Mouse (Mus musculus): ENCODE results near the gene Astn1. TPM values are rescaled to one million over a fixed set of nuclear protein-coding genes. Genes with fewer than 3 reads are reported as not detected.

The Astn1 gene
- polyA plus RNA-seq, 1 experiment from 2014 or later: 38.4 TPM

DNA sequence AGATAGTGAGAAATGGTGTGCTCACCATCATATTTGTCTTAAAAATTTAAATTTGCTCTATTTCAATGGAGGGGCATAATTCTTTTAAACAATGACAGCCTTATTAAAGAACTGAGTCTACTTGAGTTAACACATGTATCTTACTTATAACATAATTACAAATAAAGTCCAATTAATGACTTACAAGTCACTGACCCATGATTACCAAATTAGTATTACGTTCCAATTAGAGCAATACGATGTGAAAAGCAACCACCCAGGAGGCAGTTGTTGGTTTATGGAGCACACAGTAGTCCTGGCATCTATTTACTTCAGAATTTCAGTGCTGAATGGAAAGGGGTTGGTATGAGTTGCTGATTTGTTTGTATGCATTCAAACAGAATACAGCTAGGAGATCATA lies 237.4 kb downstream of the Astn1 start:
- H3K27me3 ChIP-seq (replicated peaks; ENCODE audit: control insufficient read depth, insufficient read depth, low read length): no peaks in the 10 kb centered on the region
- H3K9me3 ChIP-seq (replicated peaks; ENCODE audit: control insufficient read depth, low read length): no peaks in the 10 kb centered on the region
- no peak overlapping the region for H3K27ac ChIP-seq (ENCODE audit: low read depth, low read length)
- H3K4me3 ChIP-seq (ENCODE audit: low read depth, low read length): no peak overlapping the region
- peaks cover 9% of the 10 kb centered on the region for H3K36me3 ChIP-seq (ENCODE audit: control insufficient read depth, insufficient read depth, low read length)
- ATAC-seq (no peak), DNase-seq (ENCODE audit: low spot score) (no peak)
- WGBS: 43% methylated on average over 2 of the region's 2 CpGs
- H3K9ac ChIP-seq (ENCODE audit: low read length): no peak overlapping the region
- no peaks in the 10 kb centered on the region for H3K4me1 ChIP-seq (ENCODE audit: control insufficient read depth, insufficient read depth, low read length)
- no peak overlapping the region for H3K4me2 ChIP-seq (ENCODE audit: low read length)

DNA sequence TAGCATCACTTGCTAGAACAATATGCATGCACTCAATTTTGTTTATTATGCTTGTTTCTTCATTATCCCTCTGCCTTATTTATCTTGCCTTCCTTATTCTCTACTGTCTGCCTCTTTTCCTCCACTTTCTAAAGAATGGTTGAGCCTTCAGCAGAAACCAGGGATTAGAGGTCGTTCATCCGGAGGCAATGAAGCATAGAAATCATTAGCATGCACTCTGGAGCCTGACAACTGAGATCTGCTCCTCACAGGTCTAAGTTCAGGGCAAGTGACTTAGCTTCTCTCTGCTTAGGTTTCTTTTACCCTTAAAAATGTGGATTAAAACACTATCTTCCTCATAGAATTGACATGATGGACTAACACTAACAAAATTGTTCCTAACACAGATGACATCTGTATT lies 241.0 kb downstream of the Astn1 start:
- no peak overlapping the region for H3K9ac ChIP-seq (ENCODE audit: low read length)
- H3K4me2 ChIP-seq (ENCODE audit: low read length): no peak overlapping the region
- no peak overlapping the region for H3K4me3 ChIP-seq (ENCODE audit: low read depth, low read length)
- 11% methylated on average over 2 of the region's 2 CpGs for WGBS
- H3K27me3 ChIP-seq (replicated peaks; ENCODE audit: control insufficient read depth, insufficient read depth, low read length): no peaks in the 10 kb centered on the region
- H3K27ac ChIP-seq (ENCODE audit: low read depth, low read length): no peak overlapping the region
- H3K36me3 ChIP-seq (ENCODE audit: control insufficient read depth, insufficient read depth, low read length): peaks cover 26% of the 10 kb centered on the region
- H3K4me1 ChIP-seq (ENCODE audit: control insufficient read depth, insufficient read depth, low read length): no peaks in the 10 kb centered on the region
- ATAC-seq (no peak), DNase-seq (ENCODE audit: low spot score) (no peak)
- H3K9me3 ChIP-seq (replicated peaks; ENCODE audit: control insufficient read depth, low read length): no peaks in the 10 kb centered on the region

GRCm38 (mm10) chr1:158604149-158604548 lies 242.1 kb downstream of the Astn1 start:
- Histone ChIP-seq H3K4me1 (ENCODE audit: control insufficient read depth, insufficient read depth, low read length) (no peaks in the 10 kb centered on the region), H3K4me3 (ENCODE audit: low read depth, low read length) (no peak overlapping the region), H3K27me3 (replicated peaks; ENCODE audit: control insufficient read depth, insufficient read depth, low read length) (no peaks in the 10 kb centered on the region), H3K36me3 (ENCODE audit: control insufficient read depth, insufficient read depth, low read length) (peaks cover 28% of the 10 kb centered on the region), H3K27ac (ENCODE audit: low read depth, low read length) (no peak overlapping the region), H3K9me3 (replicated peaks; ENCODE audit: control insufficient read depth, low read length) (no peaks in the 10 kb centered on the region), H3K4me2 (ENCODE audit: low read length) (no peak overlapping the region), H3K9ac (ENCODE audit: low read length) (no peak overlapping the region)
- no peak for ATAC-seq
- WGBS: 93% methylated on average over 1 of the region's 1 CpGs
- DNase-seq (ENCODE audit: low spot score): no peak

DNA sequence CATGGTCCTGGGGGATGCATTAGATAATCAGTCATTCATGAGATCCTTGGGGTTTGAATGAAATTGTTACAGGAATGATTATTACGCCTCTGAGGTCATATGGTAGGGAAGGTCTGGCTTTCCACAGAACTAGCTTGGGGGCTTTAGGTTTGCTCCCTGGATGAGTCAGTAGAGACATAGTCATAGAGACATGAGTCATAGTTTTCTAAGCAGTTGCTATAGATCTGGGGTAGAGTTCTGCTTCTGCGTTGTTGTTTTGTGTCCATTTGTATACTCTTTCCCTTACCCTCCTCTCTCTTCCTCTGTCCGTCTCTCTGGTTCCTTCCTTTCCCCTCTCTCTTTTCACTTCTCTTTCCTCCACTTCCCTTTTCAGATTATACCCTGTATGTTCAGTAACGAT lies 243.5 kb downstream of the Astn1 start:
- DNase-seq (ENCODE audit: low spot score) (no peak), ATAC-seq (no peak)
- Histone ChIP-seq H3K9ac (ENCODE audit: low read length) (no peak overlapping the region), H3K9me3 (replicated peaks; ENCODE audit: control insufficient read depth, low read length) (no peaks in the 10 kb centered on the region), H3K36me3 (ENCODE audit: control insufficient read depth, insufficient read depth, low read length) (peaks cover 31% of the 10 kb centered on the region), H3K4me1 (ENCODE audit: control insufficient read depth, insufficient read depth, low read length) (no peaks in the 10 kb centered on the region), H3K4me3 (ENCODE audit: low read depth, low read length) (no peak overlapping the region), H3K4me2 (ENCODE audit: low read length) (no peak overlapping the region), H3K27ac (ENCODE audit: low read depth, low read length) (no peak overlapping the region), H3K27me3 (replicated peaks; ENCODE audit: control insufficient read depth, insufficient read depth, low read length) (no peaks in the 10 kb centered on the region)
- WGBS: 95% methylated on average over 4 of the region's 4 CpGs

- no peak for ATAC-seq
- 95% methylated on average over 10 of the region's 10 CpGs for WGBS
- no peak overlapping the region for H3K4me2 ChIP-seq (ENCODE audit: low read length)
Measured at GRCm38 (mm10) chr1:158606324-158606723, 244.3 kb downstream of the Astn1 start.

GRCm38 (mm10) chr1:158607201-158607600 lies 245.1 kb downstream of the Astn1 start:
- no peak overlapping the region for H3K4me3 ChIP-seq (ENCODE audit: low read depth, low read length)
- no peak for DNase-seq (ENCODE audit: low spot score)
- no peaks in the 10 kb centered on the region for H3K27me3 ChIP-seq (replicated peaks; ENCODE audit: control insufficient read depth, insufficient read depth, low read length)
- H3K4me2 ChIP-seq (ENCODE audit: low read length): no peak overlapping the region
- H3K36me3 ChIP-seq (ENCODE audit: control insufficient read depth, insufficient read depth, low read length): peaks cover 36% of the 10 kb centered on the region
- H3K27ac ChIP-seq (ENCODE audit: low read depth, low read length): no peak overlapping the region
- ATAC-seq: no peak
- H3K9me3 ChIP-seq (replicated peaks; ENCODE audit: control insufficient read depth, low read length): no peaks in the 10 kb centered on the region
- H3K9ac ChIP-seq (ENCODE audit: low read length): no peak overlapping the region
- no peaks in the 10 kb centered on the region for H3K4me1 ChIP-seq (ENCODE audit: control insufficient read depth, insufficient read depth, low read length)
- 93% methylated on average over 1 of the region's 1 CpGs for WGBS

More at GRCm38 (mm10) chr1:158606324-158606723, 244.3 kb downstream of the Astn1 start:
- DNase-seq (ENCODE audit: low spot score): no peak
- Histone ChIP-seq H3K36me3 (ENCODE audit: control insufficient read depth, insufficient read depth, low read length) (peaks cover 35% of the 10 kb centered on the region), H3K9ac (ENCODE audit: low read length) (no peak overlapping the region), H3K4me3 (ENCODE audit: low read depth, low read length) (no peak overlapping the region), H3K4me1 (ENCODE audit: control insufficient read depth, insufficient read depth, low read length) (no peaks in the 10 kb centered on the region), H3K9me3 (replicated peaks; ENCODE audit: control insufficient read depth, low read length) (no peaks in the 10 kb centered on the region), H3K27me3 (replicated peaks; ENCODE audit: control insufficient read depth, insufficient read depth, low read length) (no peaks in the 10 kb centered on the region), H3K27ac (ENCODE audit: low read depth, low read length) (no peak overlapping the region)

DNA sequence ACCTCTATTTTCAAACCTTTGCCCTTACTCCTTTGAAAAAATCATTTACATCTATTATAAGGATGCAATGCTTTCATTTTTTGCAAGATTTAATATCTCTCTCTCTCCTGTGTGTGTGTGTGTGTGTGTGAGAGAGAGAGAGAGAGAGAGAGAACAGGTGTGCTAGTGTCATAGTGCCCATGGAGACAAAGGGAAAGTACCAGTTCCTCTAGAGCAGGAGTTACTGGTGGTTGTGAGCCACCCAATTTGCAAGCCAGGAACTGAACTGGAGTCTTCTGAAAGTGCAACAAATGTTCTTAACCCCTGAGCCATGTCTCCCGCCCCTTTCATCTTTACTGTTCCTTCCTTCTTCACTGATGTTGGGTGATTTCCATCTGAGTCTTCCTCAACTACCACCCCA lies 253.1 kb downstream of the Astn1 start:
- H3K9ac ChIP-seq (ENCODE audit: low read length): no peak overlapping the region
- H3K9me3 ChIP-seq (replicated peaks; ENCODE audit: control insufficient read depth, low read length): no peaks in the 10 kb centered on the region
- H3K4me3 ChIP-seq (ENCODE audit: low read depth, low read length): no peak overlapping the region
- DNase-seq (ENCODE audit: low spot score): no peak
- no peaks in the 10 kb centered on the region for H3K4me1 ChIP-seq (ENCODE audit: control insufficient read depth, insufficient read depth, low read length)
- H3K4me2 ChIP-seq (ENCODE audit: low read length): no peak overlapping the region
- peaks cover 29% of the 10 kb centered on the region for H3K36me3 ChIP-seq (ENCODE audit: control insufficient read depth, insufficient read depth, low read length)
- no peaks in the 10 kb centered on the region for H3K27me3 ChIP-seq (replicated peaks; ENCODE audit: control insufficient read depth, insufficient read depth, low read length)
- H3K27ac ChIP-seq (ENCODE audit: low read depth, low read length): no peak overlapping the region
- no peak for ATAC-seq
- 100% methylated on average over 1 of the region's 1 CpGs for WGBS

GRCm38 (mm10) chr1:158617943-158618342 lies 255.9 kb downstream of the Astn1 start:
- Histone ChIP-seq H3K27me3 (replicated peaks; ENCODE audit: control insufficient read depth, insufficient read depth, low read length) (no peaks in the 10 kb centered on the region), H3K4me3 (ENCODE audit: low read depth, low read length) (no peak overlapping the region), H3K4me2 (ENCODE audit: low read length) (no peak overlapping the region), H3K9ac (ENCODE audit: low read length) (no peak overlapping the region), H3K4me1 (ENCODE audit: control insufficient read depth, insufficient read depth, low read length) (no peaks in the 10 kb centered on the region), H3K9me3 (replicated peaks; ENCODE audit: control insufficient read depth, low read length) (no peaks in the 10 kb centered on the region), H3K27ac (ENCODE audit: low read depth, low read length) (no peak overlapping the region), H3K36me3 (ENCODE audit: control insufficient read depth, insufficient read depth, low read length) (peaks cover 13% of the 10 kb centered on the region)
- DNase-seq (ENCODE audit: low spot score) (no peak), ATAC-seq (no peak)
- WGBS: 43% methylated on average over 4 of the region's 4 CpGs

DNA sequence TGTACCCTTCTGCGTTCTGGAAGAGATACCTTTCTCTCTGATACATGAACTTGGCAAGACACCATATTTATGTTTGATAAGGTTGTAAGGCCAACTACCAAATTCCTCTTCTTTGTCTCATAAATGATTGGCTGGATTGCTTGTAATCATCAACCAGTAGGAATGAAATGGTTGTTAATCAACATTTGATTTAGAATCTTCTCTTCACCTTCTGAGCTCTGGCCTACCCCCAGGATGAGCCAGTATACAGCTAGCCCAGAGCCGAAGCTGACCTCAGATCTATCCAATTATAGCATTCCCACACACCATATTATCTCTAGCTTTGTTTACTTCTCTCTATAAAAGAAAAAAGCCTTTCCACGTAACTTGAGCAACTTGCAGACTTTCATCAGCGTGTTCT lies 270.9 kb downstream of the Astn1 start:
- DNase-seq (ENCODE audit: low spot score) (no peak), ATAC-seq (no peak)
- WGBS: 83% methylated on average over 4 of the region's 4 CpGs

More for the DNA sequence above, 270.9 kb downstream of the Astn1 start:
- Histone ChIP-seq H3K9ac (ENCODE audit: low read length) (no peak overlapping the region), H3K9me3 (replicated peaks; ENCODE audit: control insufficient read depth, low read length) (no peaks in the 10 kb centered on the region), H3K4me3 (ENCODE audit: low read depth, low read length) (no peak overlapping the region), H3K4me1 (ENCODE audit: control insufficient read depth, insufficient read depth, low read length) (no peaks in the 10 kb centered on the region), H3K4me2 (ENCODE audit: low read length) (no peak overlapping the region), H3K36me3 (ENCODE audit: control insufficient read depth, insufficient read depth, low read length) (peaks cover 1% of the 10 kb centered on the region; the same call in 1 of the 2 replicates), H3K27ac (ENCODE audit: low read depth, low read length) (no peak overlapping the region), H3K27me3 (replicated peaks; ENCODE audit: control insufficient read depth, insufficient read depth, low read length) (no peaks in the 10 kb centered on the region)
